Mouse (Mus musculus): ENCODE results near the gene Mgst2.

DNA sequence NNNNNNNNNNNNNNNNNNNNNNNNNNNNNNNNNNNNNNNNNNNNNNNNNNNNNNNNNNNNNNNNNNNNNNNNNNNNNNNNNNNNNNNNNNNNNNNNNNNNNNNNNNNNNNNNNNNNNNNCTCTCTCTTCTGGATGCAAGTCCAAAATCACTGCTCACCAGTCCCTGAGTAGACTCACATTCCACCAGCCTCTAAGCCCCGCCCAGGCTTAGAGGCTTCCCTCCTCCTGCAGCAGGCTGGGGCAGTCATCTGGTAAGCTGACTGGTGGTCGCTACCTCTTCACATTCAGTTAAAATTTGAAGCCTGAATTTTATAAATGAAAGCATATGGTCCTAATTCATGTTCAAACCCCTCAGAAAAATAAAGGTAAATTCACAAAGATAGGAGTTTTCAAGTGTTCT is 8.4 kb downstream of the Mgst2 start:
- no peak for TF ChIP-seq CTCF (IDR thresholded peaks at IDR 0.05; ENCODE audit: borderline replicate concordance, insufficient read depth, low read length)
- TF ChIP-seq POLR2A (IDR thresholded peaks at IDR 0.05; ENCODE audit: low read depth, low read length): no peak
